Mouse (Mus musculus) lung, adult 18-20 months (tissue): ENCODE measurements around the gene 2010109A12Rik.

ENCODE experiments used
- DNase-seq, 2 experiments: peaks; one replicate each; pipeline ENCODE4 v3.0.0; 2022; ENCODE audit warnings: mixed read lengths in 2 of 2

The 2010109A12Rik gene

DNA sequence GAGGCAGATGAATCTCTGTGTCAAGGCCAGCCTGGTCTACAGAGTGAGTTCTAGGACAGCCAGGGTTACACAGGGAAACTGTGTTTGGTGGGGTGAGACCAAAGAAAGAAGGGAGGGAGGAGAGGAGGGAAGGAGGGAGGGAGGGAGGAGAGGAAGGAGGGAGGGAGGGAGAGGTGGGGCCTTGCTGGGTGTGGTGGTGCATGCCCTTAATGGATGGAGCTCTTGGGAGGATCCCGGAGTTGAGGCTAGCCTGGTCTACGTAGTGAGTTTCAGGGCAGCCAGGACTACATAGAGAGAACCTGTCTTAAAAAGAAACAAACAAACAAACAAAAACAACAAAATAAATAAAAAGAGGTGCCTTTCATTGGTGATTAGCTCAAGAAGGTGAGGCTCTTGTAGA lies 26.5 kb downstream of the 2010109A12Rik start:
- DNase-seq = no peak

DNA sequence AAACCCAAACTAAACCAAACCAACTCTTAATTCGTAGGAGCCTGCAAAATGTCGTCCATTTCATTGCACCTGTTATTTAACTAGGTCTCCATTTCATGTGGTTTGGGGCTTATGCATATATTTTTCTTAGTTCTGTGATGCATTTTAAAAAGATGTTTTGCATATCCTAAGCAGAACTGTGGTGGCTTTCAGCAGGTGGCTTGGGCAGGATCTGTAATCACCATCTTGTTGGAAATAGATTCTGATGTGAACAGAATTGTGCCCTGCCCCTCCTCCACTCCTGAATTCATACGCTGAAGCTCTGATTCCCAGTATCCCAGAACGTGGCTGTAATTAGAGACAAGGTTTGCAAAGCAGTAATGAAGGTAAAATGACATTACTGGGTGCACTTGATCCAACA lies 27.8 kb downstream of the 2010109A12Rik start:
- DNase-seq = no peak

- DNase-seq = no peak
Observed at GRCm38 (mm10) chr5:93234605-93235004, 28.3 kb downstream of the 2010109A12Rik start.

DNA sequence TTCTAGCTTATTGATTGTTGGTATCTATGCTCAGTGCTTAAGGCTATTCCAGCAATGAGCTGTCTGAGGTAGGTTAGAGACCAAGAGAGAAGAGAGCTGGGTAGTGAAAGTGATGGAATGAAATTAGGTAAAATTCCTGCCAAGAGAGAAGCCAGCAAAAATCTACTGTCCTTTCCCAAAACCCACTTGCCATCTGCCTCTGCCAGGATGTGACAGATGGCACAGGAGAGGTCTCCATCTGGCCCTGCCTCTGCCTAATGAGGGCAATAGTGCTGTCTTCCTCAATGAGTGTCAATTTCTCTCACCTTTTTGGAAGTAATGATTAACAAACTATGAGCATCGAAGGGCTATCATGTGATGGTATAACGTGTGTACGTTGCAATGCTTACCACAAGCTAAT lies 29.6 kb downstream of the 2010109A12Rik start:
- no peak for DNase-seq

DNA sequence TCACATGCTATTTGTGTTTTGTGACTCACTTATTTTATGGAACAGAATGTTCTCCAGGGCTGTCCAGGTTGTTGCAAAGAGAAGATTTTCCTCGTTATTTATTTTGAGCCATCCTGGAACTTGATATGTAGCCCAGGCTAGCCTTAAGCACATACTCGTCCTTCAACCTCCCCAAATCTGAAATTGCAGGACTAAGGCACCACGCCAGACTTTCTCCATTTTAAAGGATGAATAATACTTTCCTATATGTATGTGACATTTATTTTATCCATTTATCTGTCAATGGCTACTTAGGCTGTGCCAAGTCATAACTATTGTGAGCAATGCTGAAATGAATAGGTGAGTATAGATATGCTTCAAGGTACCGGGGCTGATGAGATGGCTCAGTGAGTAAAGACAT lies 30.2 kb downstream of the 2010109A12Rik start:
- no peak for DNase-seq

GRCm38 (mm10) chr5:93239590-93240544 lies 33.5 kb downstream of the 2010109A12Rik start:
- DNase-seq = no peak

DNA sequence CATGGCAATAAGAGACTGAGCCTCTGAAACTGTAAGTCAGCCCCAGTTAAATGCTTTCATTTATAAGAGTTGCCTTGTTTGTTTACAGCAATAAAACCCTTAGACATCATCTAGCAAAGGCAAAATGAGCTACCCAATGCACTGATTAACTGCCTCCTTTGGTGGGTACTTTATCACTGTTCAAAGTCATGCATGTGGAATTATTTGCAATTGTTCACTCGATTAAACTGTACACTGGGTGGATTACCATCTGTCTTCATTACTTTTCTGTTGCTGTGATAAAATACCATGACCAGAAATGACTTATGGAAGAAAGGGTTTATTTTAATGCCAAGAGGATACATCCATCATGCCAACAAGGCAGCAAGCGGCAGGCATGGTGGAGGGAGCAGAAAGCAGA lies 39.0 kb downstream of the 2010109A12Rik start:
- no peak for DNase-seq

- DNase-seq = no peak
Observed at GRCm38 (mm10) chr5:93249940-93250578, 43.7 kb downstream of the 2010109A12Rik start.

DNA sequence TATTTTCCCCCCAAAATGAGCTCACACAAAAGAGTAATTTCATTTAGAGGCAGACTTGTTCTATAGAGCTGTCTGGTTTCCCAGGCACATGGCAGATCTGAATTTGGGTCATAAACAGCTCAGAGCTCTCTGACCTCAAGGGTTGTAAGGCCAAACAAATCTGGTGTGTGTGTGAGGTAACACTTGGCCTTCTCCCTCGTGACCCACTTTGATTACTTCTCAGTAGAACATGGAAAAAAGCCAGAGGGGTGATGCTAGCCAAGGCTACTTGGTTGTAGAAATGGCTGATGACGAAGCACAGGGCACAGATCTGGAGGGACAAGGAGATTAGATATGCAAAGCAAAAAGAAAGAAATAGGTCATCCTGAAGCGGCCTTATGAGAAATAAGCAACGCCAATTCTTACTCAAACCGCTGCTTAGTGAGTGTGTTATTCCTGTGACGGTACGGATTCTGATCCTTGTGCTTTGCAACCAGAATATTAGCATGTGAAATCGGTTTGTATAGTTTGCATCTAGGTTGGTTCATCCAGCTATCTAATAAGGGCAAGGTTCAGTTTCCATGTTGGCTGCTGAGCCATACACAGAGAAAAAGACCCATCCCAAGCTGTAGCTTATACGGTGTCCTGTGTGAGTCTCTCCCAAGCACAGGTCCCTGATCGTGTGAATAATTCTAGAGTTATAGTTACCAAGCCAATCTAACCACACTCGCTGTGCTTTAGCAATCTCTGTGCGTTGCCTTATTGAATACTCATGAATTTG lies 44.9 kb downstream of the 2010109A12Rik start:
- peak; percentile 52 to 74 for DNase-seq

GRCm38 (mm10) chr5:93255759-93256265 lies 49.5 kb downstream of the 2010109A12Rik start:
- no peak for DNase-seq

DNA sequence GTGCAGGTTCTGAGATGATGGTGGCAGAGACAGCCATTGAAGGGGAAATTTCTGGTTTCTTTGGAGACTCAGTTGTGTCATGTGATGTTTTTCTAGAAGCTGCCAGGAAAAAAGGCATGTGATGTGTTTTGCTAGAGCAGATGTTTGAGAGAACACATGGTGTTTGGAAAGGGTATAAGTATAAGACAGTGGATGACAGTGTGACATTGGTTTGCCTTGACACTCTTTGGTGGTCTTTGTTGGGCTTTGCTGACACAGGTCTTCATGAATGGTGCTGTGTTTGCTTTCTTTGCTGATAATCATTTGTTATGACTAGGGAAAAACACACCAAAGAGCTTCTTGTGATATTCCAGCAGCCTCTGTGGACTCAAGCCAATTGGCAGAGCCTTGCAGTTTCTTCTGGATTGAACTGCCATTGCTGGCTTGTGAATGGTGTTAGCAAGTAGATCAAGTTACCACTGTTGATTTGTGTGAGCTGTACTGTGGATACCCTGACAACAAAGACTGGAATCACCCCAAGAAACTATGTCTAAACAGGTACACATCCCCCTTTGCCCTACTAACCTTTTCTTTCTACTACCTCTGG lies 50.6 kb downstream of the 2010109A12Rik start:
- DNase-seq = no peak

DNA sequence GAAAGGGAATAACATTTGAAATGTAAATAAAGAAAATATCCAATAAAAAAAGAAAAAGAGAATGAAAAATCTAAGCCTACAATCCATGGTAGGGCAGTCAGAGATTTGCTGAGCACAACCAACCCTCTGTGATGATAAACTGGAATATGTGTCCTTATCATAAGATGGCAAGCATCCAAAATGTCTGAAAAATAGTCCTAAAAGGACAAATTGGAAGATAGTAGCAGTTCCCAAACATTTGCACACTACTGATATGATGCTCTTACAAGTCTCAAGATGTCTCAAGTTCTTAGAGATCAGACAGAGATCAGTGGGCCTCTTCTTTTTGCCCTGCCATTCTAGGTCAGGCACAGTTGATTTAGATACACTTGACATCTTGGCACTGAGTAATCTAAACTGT lies 53.0 kb downstream of the 2010109A12Rik start:
- DNase-seq = no peak

DNA sequence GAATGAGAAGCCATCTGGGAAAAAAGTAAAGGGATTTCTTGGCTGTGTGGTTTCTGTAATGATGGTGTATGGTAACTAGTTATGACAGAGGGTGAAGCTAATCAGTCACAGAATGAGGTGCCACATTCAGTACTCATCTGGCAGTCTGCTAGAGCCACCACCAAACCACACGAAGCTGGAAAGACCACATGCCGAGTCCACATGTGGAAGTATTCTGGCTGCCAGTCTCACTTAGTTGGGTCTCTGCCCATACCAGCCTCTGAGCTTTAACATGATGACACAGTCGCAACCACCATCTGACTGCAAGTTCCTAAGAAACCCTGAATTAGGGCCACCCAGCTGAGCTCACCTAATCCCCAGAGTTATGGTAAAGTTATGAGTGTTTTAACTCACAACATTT lies 54.7 kb downstream of the 2010109A12Rik start:
- no peak for DNase-seq

DNA sequence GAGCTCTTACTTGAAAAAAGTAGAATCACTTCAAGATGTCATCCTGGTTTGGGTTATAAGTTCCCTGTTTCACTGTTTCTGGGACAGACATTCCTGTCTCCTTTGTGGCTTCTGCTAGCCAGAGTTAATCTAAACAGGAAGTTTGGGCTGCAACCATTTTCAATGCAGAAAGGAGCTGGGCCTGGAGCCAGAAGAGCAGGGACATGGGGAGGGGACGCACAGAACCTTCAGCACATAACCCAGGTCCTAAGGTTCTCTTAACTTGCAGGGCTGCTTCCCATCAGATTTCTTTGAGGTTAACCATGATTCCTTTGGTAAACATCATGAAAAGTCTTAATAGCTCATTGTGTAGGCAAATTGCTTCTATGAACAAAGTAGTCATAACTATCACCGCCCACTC lies 56.4 kb downstream of the 2010109A12Rik start:
- peak in 1 of 2 experiments; percentile 44 for DNase-seq
